Mouse (Mus musculus) fibroblast of lung, adult 2 months (primary cell): ENCODE results near the gene Ten1.
A peak's percentile ranks its signal among the peaks of the same experiment; 100 is the strongest.

Experiments
- DNase-seq: peaks from one replicate; pipeline ENCODE4 v3.0.0-alpha.2; 2011; ENCODE audit warnings: low read depth

The Ten1 gene

DNA sequence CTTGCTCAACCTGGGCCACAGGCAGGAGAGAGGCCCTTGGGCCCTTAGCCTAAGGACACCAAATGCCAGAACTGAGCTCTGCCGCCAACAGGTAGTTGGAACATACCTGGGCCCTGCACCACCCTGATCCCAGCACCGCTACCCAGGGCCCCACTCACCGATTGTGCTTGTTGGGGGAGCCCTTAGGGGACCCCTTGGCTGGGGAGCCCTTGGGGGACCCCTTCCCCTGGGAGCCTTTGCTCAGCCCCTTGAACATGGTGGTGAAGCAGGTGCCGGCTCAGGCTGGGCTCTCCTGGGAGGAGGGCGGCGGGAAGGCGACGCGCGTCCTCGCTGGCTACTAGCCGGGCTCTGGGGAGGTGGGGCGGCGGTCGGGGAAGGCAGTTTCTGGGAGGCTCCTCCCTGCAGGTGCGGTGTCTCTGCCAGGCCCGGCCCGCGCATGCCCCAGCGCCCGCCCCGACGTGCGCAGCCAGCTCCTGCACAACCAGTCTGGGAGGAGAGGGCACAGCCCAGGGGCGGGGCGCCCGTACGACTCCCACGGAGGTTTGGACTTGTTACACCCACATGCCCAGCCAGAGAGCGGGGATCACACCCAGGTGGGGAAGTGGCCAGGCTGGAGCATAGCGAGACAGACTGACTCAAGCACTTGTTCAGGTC lies 39.2 kb downstream of the Ten1 start, which contains the start of gene Evpl:
Gene Evpl, minus strand, starts transcription at position 336 of the 654 bp plus-strand sequence.
- DNase-seq, result peak; percentile 35

GRCm38 (mm10) chr11:116239797-116240196 lies 41.1 kb downstream of the Ten1 start:
- no peak for DNase-seq

DNA sequence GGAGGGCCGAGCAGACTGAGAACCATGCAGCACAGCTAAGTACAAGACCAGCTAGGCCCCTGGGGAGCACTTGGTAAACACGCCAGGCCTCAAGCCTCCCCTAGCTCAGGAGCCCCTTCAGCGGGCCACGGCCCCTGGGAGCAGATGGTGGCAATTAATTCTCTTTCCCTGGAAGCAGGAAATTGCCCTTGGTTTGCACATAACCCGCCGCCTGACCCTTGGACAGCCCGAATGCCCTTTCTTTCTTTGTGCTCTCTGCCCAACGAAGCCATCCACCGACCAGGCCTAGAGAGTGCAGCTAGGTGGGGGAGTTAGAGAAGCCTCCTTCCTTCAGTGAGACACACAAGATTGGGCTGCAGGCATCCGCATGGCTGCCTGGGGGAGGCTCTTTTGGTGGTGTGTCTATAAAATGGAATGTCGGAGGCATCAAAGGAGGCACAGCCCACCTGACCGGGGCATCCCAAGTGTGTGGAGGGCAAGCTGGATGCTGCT lies 43.1 kb downstream of the Ten1 start:
- no peak for DNase-seq

DNA sequence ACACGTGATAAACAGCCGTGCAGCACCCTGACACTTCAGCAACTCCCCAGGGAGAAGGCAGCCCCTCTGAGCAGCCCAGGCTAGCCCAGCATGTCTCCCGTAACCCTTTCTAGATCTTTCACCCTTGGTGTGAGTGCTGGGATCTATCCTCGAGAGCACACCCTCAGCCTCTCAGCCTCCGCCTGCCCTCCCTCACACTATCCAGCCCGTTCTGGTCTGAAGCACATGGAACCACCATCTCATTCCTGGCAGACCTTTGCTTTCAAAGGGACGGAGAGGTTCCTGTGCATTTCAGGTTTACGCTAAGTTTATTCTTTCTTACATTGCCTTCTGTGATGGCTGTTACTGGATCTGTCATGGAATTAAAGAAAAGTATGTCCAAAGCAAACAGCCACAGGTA lies 45.9 kb downstream of the Ten1 start:
- DNase-seq, result no peak

- no peak for DNase-seq
Observed at GRCm38 (mm10) chr11:116245616-116246015, 47.0 kb downstream of the Ten1 start.

DNA sequence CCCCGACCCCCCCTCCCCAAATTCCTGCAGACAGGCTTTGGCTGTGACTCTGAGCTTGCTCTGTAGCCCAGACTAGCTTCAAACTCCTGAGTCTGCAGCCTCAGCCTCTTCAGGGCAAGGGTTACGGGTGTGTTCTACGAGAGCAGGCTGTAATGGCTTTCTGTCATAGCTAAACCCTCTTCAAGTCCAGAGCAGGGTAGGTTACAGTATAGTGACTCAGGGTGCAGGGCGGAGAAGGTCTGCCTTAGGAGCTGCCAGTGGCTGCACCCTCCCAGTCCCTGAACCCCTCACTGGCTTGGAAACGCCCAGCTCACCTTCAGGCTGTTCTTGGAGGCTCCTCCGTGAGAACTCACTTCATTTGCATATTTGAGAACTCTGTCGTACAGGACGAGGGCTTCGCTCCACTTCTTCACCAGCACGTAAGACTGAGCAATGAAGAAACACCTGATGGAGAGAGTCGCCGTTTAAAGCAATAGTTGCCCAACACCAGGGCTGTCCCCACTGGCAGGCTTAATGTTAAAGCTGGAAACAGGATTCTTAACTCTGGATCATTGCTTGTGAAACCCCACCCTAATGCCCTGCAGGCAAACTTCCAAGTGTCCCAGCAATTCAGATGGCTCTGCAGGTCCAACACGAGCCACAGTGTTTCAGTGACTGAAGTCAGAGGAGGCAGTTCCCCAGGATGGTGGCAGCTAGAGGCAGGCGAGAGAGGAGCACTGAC lies 49.0 kb downstream of the Ten1 start:
- DNase-seq, result no peak

DNA sequence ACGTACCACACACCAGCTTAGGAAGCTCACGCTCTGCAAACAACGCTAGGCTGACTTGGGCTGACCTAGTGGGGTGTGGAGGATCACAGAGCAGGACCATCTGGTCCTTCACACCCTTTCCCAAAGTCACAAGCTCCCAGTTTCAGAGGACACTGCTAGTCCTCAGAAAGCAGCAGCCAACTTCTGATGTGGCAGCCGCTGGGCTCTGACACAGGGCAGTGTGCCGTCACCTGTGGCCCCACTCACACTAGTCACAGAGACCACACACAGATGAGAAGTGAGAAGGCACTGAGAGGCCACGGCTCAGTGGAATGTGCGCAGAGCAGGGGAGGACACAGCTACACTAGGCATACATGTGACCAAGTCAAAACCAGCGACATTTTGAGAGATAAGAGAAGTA lies 52.2 kb downstream of the Ten1 start:
- no peak for DNase-seq

DNA sequence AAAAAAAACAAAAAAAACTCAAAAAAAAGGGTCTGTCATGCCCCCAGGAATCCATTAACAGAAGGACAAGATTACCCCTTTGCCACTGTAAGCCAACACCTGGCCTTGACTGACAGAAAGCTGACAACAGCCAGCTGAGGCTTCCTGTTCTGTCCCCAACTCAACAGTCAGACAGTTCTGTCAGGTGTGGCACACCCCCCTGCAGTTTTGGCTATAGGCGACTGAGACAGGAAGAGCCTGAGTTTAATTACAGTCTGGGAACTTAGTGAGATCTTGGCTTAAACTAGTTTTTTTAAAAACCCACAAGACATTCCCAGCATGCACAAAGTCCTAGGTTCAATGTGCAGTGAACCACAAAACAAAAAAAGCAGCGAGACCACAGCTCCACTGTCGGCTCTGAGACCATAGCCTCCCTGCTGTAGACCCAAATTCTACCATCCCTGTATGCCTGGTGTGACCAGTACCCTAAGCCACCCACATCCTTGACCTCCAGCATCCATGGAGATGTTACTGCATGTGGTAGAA lies 54.5 kb downstream of the Ten1 start:
- no peak for DNase-seq

DNA sequence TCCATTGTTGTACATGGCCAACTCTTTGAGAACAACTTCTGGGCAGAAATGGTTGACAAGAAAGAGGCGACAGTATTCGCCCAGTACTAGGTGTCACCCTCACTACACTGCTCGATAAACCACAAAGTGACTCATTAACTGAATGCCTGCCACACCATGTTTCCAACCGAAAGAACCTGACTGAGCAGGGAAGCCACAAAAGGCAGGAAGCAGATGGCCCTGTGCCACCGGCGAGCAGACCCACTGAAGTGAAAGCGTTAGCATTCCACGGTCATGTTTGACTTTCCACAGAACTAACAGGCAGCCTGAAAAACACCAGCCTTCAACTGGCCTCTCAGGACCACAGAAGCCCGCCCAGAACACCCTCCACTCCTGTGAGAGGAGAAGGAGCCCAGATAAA lies 56.0 kb downstream of the Ten1 start:
- DNase-seq, result peak; percentile 24

- no peak for DNase-seq
Observed at GRCm38 (mm10) chr11:116255090-116255981, 56.7 kb downstream of the Ten1 start.

- DNase-seq, result no peak
Observed at GRCm38 (mm10) chr11:116255982-116256675, 57.5 kb downstream of the Ten1 start.

GRCm38 (mm10) chr11:116259461-116259860 lies 60.8 kb downstream of the Ten1 start:
- no peak for DNase-seq

DNA sequence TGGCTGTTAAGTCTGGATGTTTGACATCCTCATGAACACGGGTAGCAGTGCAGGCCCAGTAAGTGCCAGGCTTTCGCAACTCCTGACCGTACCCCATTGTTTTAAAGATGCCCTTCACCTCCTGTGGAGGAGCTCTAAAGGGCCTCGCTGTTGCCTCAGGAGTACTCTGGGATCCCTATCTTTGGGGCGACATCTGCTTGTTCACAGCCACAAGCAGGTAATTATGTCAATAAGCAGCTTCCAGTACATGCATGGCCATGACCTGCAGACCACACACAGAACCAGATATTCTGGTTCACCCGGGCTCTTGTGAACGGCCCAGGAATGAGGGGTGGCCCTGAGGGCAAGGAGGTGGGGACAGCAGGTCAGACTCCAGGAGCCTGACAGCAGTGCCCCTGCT lies 61.6 kb downstream of the Ten1 start:
- DNase-seq, result no peak
